In genomic region chr2:6925505-6925904, GRCm38 (mm10) we compare ENCODE assay signal across 14 mouse cellular contexts.
"Had no signal": no experiment of that assay in that cellular context is flagged by ENCODE, and none has a peak within 500 bp of the region (broad histone marks: within the 10 kb centered on the region; RNA-seq: fewer than 3 reads in every experiment).

No protein-coding gene starts in this region.

- ATAC-seq: intestine, embryonic 16.5 days; lung, postnatal 0 days had no signal

- H3K36me3 ChIP-seq: kidney, embryonic 15.5 days; limb, embryonic 10.5 days; liver, embryonic 15.5 days; stomach, embryonic 15.5 days had no signal

- H3K9ac ChIP-seq: kidney, embryonic 15.5 days; liver, embryonic 15.5 days; stomach, embryonic 15.5 days had no signal

- H3K4me1 ChIP-seq: kidney, embryonic 15.5 days; liver, embryonic 15.5 days; stomach, embryonic 15.5 days had no signal

- H3K4me2 ChIP-seq: kidney, embryonic 15.5 days; liver, embryonic 11.5 days; liver, embryonic 15.5 days; stomach, embryonic 15.5 days had no signal

- H3K9me3 ChIP-seq: kidney, embryonic 15.5 days; limb, embryonic 10.5 days; liver, embryonic 15.5 days; stomach, embryonic 15.5 days had no signal

- H3K4me3 ChIP-seq: kidney, embryonic 15.5 days; limb, embryonic 10.5 days; liver, embryonic 15.5 days; stomach, embryonic 15.5 days had no signal

- H3K27me3 ChIP-seq: kidney, embryonic 15.5 days; liver, embryonic 15.5 days; stomach, embryonic 15.5 days had no signal

- H3K27ac ChIP-seq: kidney, embryonic 15.5 days; limb, embryonic 10.5 days; liver, embryonic 15.5 days; stomach, embryonic 15.5 days had no signal

- DNase-seq: kidney, adult 2 months; kidney, postnatal 14 days; lung, adult 2 months; lung, postnatal 36 days; right cerebral cortex, postnatal 14 days; thymus, adult 2 months; thymus, postnatal 25 days had no signal
